Mouse (Mus musculus) forebrain, embryonic 15.5 days (tissue): Measurements from ENCODE around the gene Rras2. TPM values are rescaled to one million over a fixed set of nuclear protein-coding genes. Genes with fewer than 3 reads are reported as not detected.

Experiments used
- ATAC-seq: fragments of 200-750 bp; cut with Nextera tagmentation; replicated peaks from 2 replicates; pipeline ENCODE4 v1.8.0; 2017; ENCODE audit warnings: mild to moderate bottlenecking, moderate TSS enrichment, moderate library complexity
- H3K27ac ChIP-seq: fragments of 300-500 bp; sonication (generic); replicated peaks from 2 replicates; pipeline ENCODE4 v1.5.1; 2015; ENCODE audit warnings: mild to moderate bottlenecking, inconsistent platforms
- H3K27me3 ChIP-seq: fragments of 300-500 bp; sonication (generic); 2 replicates; pipeline ENCODE4 v1.6.1; 2015; ENCODE audit warnings: inconsistent platforms
- H3K36me3 ChIP-seq: fragments of 300-500 bp; sonication (generic); 2 replicates; pipeline ENCODE4 v1.6.1; 2015; ENCODE audit warnings: mild to moderate bottlenecking, inconsistent platforms
- H3K4me1 ChIP-seq: fragments of 300-500 bp; sonication (generic); 2 replicates; pipeline ENCODE4 v1.6.1; 2015; ENCODE audit warnings: inconsistent platforms
- H3K4me2 ChIP-seq: fragments of 300-500 bp; sonication (generic); replicated peaks from 2 replicates; pipeline ENCODE4 v1.6.1; 2015; ENCODE audit warnings: mild to moderate bottlenecking, inconsistent platforms
- H3K4me3 ChIP-seq: fragments of 300-500 bp; sonication (generic); 2 replicates; pipeline ENCODE4 v1.5.1; 2015; ENCODE audit warnings: mild to moderate bottlenecking, inconsistent platforms
- H3K9ac ChIP-seq: fragments of 300-500 bp; sonication (generic); replicated peaks from 2 replicates; pipeline ENCODE4 v1.6.1; 2015; ENCODE audit warnings: mild to moderate bottlenecking, inconsistent platforms
- H3K9me3 ChIP-seq: fragments of 300-500 bp; sonication (generic); 2 replicates; pipeline ENCODE4 v1.6.1; 2016; ENCODE audit warnings: inconsistent platforms
- WGBS: fragments of 180-500 bp; shearing (Covaris S2); methylation state at CpG from one replicate; pipeline ENCODE4 v1.1.7; 2015; ENCODE audit warnings: mixed read lengths; 5-methylcytosine and 5-hydroxymethylcytosine counted together
- polyA plus RNA-seq: library from polyadenylated mRNA; unstranded; fragments of >200 nt; fragmentation: Nextera tagmentation; extraction: Ambion mirVana; gene quantifications from 2 replicates; pipeline ENCODE4 v1.2.1, GENCODE M21; 2015

Gene Rras2
- polyA plus RNA-seq, 1 experiment from 2014 or later, result 23.7 TPM

GRCm38 (mm10) chr7:114011726-114012443 lies 105.7 kb downstream of the Rras2 start:
- H3K27me3 ChIP-seq, result no peaks in the 10 kb centered on the region; the same call in 1 of the 2 replicates
- H3K4me1 ChIP-seq, result no peaks in the 10 kb centered on the region
- no peak overlapping the region for H3K27ac ChIP-seq
- WGBS, result 57% methylated on average over 9 of the region's 9 CpGs
- H3K4me3 ChIP-seq, result no peak overlapping the region
- no peaks in the 10 kb centered on the region for H3K36me3 ChIP-seq
- no peak overlapping the region for H3K4me2 ChIP-seq
- no peak for ATAC-seq
- H3K9me3 ChIP-seq, result no peaks in the 10 kb centered on the region
- H3K9ac ChIP-seq, result no peak overlapping the region

GRCm38 (mm10) chr7:114007565-114007964 lies 110.0 kb downstream of the Rras2 start:
- H3K9me3 ChIP-seq, result no peaks in the 10 kb centered on the region
- 61% methylated on average over 5 of the region's 5 CpGs for WGBS
- no peak overlapping the region for H3K4me2 ChIP-seq
- H3K4me1 ChIP-seq, result peaks cover 18% of the 10 kb centered on the region
- H3K9ac ChIP-seq, result no peak overlapping the region
- H3K36me3 ChIP-seq, result no peaks in the 10 kb centered on the region
- no peak for ATAC-seq
- H3K27ac ChIP-seq, result no peak overlapping the region
- H3K4me3 ChIP-seq, result no peak overlapping the region
- no peaks in the 10 kb centered on the region; the same call in 1 of the 2 replicates for H3K27me3 ChIP-seq

- H3K4me1 ChIP-seq, result peaks cover 18% of the 10 kb centered on the region
- no peak overlapping the region for H3K4me2 ChIP-seq
- H3K9ac ChIP-seq, result no peak overlapping the region
- WGBS, result 87% methylated on average over 8 of the region's 8 CpGs
- H3K27ac ChIP-seq, result no peak overlapping the region
- H3K36me3 ChIP-seq, result no peaks in the 10 kb centered on the region
- H3K4me3 ChIP-seq, result no peak overlapping the region
- H3K9me3 ChIP-seq, result no peaks in the 10 kb centered on the region
- no peak for ATAC-seq
- H3K27me3 ChIP-seq, result no peaks in the 10 kb centered on the region; the same call in 1 of the 2 replicates
These were observed 111.1 kb downstream of the Rras2 start for GRCm38 (mm10) chr7:114006456-114006855.

- H3K36me3 ChIP-seq, result no peaks in the 10 kb centered on the region
- H3K9me3 ChIP-seq, result no peaks in the 10 kb centered on the region
- H3K4me1 ChIP-seq, result peaks cover 18% of the 10 kb centered on the region
- no peak for ATAC-seq
- H3K4me3 ChIP-seq, result no peak overlapping the region
- H3K27me3 ChIP-seq, result no peaks in the 10 kb centered on the region; the same call in 1 of the 2 replicates
- WGBS, result 45% methylated on average over 5 of the region's 5 CpGs
- no peak overlapping the region for H3K9ac ChIP-seq
- no peak overlapping the region for H3K4me2 ChIP-seq
- no peak overlapping the region for H3K27ac ChIP-seq
These were observed 112.1 kb downstream of the Rras2 start for GRCm38 (mm10) chr7:114005499-114005898.

- Histone ChIP-seq H3K27ac (no peak overlapping the region), H3K27me3 (no peaks in the 10 kb centered on the region; the same call in 1 of the 2 replicates), H3K36me3 (no peaks in the 10 kb centered on the region), H3K4me2 (no peak overlapping the region), H3K9ac (no peak overlapping the region), H3K9me3 (no peaks in the 10 kb centered on the region), H3K4me1 (peaks cover 18% of the 10 kb centered on the region), H3K4me3 (no peak overlapping the region)
- ATAC-seq, result no peak
- 7% methylated on average over 5 of the region's 5 CpGs for WGBS
These were observed 113.4 kb downstream of the Rras2 start for GRCm38 (mm10) chr7:114004171-114004570.

DNA sequence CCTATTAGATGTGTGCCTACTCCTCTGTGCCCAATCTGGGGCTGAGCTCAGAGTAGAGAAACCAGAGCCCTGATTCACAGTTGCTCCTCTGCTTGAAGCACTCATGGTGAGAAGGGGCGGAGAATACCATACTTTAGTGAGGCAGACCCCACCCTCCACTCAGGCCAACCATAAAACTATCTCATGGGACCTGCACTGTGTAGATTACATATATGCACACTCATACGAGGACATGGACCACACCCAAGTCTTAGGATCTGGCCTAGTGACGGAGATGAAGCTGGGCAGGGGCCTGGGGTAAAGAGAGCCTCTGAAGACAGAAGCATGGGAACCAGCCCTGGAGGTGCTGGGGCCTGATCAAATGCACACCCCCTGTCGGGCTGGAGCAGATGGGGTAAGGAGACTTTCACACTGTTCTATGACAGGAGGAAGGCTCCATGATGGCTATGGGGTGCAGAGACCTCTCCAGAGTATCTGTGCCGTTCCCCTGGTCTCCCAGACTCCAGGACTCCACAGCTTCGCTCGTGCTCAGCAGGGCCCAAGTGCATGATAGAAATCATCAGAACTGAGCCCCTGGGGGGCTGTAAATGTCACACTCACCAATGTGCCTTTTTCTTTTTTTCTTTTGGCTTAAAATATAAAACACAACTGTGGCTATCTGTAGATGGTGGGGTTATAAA lies 119.8 kb downstream of the Rras2 start:
- no peak for ATAC-seq
- no peak overlapping the region for H3K4me3 ChIP-seq
- no peak overlapping the region for H3K9ac ChIP-seq
- H3K4me1 ChIP-seq, result no peaks in the 10 kb centered on the region
- H3K36me3 ChIP-seq, result no peaks in the 10 kb centered on the region
- H3K9me3 ChIP-seq, result no peaks in the 10 kb centered on the region
- no peaks in the 10 kb centered on the region for H3K27me3 ChIP-seq
- H3K27ac ChIP-seq, result no peak overlapping the region
- WGBS, result 83% methylated on average over 7 of the region's 7 CpGs
- H3K4me2 ChIP-seq, result no peak overlapping the region

Other genes starting within 250 kb of the Rras2 start
- gene Copb1, start 136.9 kb upstream of the Rras2 start, polyA plus RNA-seq, result 90.0 and 91.4 TPM in 2 replicates
- 389 and 404 TPM in 2 replicates for gene Psma1, start 158.3 kb upstream of the Rras2 start, polyA plus RNA-seq